Mouse (Mus musculus) G1E (cell line): ENCODE data around the gene Gdf2.

Experiments
- CTCF ChIP-seq: IDR thresholded peaks from 2 replicates; pipeline ENCODE4 v1.5.1; 2012; ENCODE audit warnings: low read depth, low read length, inconsistent platforms, mixed read lengths
- GATA1 ChIP-seq: IDR thresholded peaks from 2 replicates; pipeline ENCODE4 v1.6.1; 2012; ENCODE audit warnings: borderline replicate concordance, low read length, inconsistent platforms, mixed read lengths
- GATA2 ChIP-seq: IDR thresholded peaks from 2 replicates; pipeline ENCODE4 v1.6.1; 2012; ENCODE audit warnings: low read depth, low read length, inconsistent platforms, borderline replicate concordance
- POLR2AphosphoS5 ChIP-seq: IDR thresholded peaks from 2 replicates; pipeline ENCODE4 v1.6.1; 2012; ENCODE audit warnings: low read depth, low read length, inconsistent platforms; ENCODE audit not compliant: insufficient replicate concordance
- TAL1 ChIP-seq: conservative IDR thresholded peaks from 2 replicates; pipeline ENCODE4 v1.6.1; 2012; ENCODE audit warnings: low read depth, low read length, inconsistent platforms, mixed read lengths

DNA sequence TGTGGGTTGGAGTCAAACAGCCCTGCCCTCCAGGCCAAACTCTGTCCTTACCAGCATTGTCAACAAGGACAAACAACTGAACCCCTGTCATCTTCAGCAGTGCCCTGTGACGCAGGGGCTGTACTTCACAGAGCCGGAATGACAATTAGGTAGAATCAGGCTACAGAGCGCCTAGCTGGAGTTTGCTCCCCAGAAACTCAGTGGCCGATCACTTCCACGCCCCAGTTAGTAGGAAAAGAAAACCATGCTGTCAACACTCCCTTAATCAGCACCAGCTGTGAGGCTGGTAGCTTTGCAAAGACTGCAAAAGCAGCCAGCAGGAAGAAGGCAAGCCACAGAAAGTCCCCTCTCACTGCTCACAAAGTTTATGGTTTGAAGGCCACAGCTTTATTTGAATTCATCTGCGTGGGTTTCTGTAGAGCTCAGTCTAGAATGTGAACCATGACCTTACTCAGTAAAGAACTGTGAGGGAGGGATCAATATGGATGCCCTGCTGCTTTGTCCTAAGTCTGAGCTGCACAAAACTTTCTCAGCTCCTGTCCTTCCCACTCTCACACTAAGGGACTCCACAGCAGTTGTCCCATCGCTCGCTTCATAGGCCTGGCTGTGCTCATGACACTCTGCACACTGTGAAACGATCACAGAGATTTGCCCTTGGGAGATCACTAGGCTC, 44.1 kb upstream of the Gdf2 start:
- no peak for TF ChIP-seq CTCF
- no peak for TF ChIP-seq TAL1
- TF ChIP-seq GATA1 = no peak
- no peak for TF ChIP-seq POLR2AphosphoS5
- no peak for TF ChIP-seq GATA2
